Mouse (Mus musculus): ENCODE measurements around the gene Prkca. TPM values are rescaled to one million over a fixed set of nuclear protein-coding genes. Genes with fewer than 3 reads are reported as not detected.

Gene Prkca
- polyA plus RNA-seq, 1 experiment from 2014 or later, result 3.4 TPM

- peaks cover 27% of the 10 kb centered on the region for H3K4me1 ChIP-seq
- H3K4me3 ChIP-seq, result no peak overlapping the region
- H3K36me3 ChIP-seq (replicated peaks), result no peaks in the 10 kb centered on the region
- no peak for DNase-seq (ENCODE audit: low spot score)
- 83% methylated on average over 7 of the region's 7 CpGs for WGBS
- H3K9me3 ChIP-seq, result no peaks in the 10 kb centered on the region
- H3K27me3 ChIP-seq (replicated peaks; ENCODE audit: low read depth, poor library complexity, severe bottlenecking), result no peaks in the 10 kb centered on the region
- peak overlapping the region; percentile 48 for H3K27ac ChIP-seq (replicated peaks)
Observed at GRCm38 (mm10) chr11:108216064-108216463, 127.7 kb downstream of the Prkca start.

- Histone ChIP-seq H3K27ac (replicated peaks) (peak overlapping the region; percentile 48; the same call in 1 of the 2 replicates), H3K4me1 (peaks cover 33% of the 10 kb centered on the region), H3K9me3 (no peaks in the 10 kb centered on the region), H3K36me3 (replicated peaks) (no peaks in the 10 kb centered on the region), H3K4me3 (no peak overlapping the region), H3K27me3 (replicated peaks; ENCODE audit: low read depth, poor library complexity, severe bottlenecking) (no peaks in the 10 kb centered on the region)
- 48% methylated on average over 8 of the region's 8 CpGs for WGBS
- DNase-seq (ENCODE audit: low spot score), result peak; percentile 58
Observed at GRCm38 (mm10) chr11:108215466-108215865, 128.3 kb downstream of the Prkca start.

GRCm38 (mm10) chr11:108214521-108215223 lies 129.1 kb downstream of the Prkca start:
- 84% methylated on average over 11 of the region's 11 CpGs for WGBS
- Histone ChIP-seq H3K9me3 (no peaks in the 10 kb centered on the region), H3K4me3 (no peak overlapping the region), H3K27me3 (replicated peaks; ENCODE audit: low read depth, poor library complexity, severe bottlenecking) (no peaks in the 10 kb centered on the region), H3K36me3 (replicated peaks) (no peaks in the 10 kb centered on the region), H3K4me1 (peaks cover 36% of the 10 kb centered on the region), H3K27ac (replicated peaks) (no peak overlapping the region)
- DNase-seq (ENCODE audit: low spot score), result no peak

- Histone ChIP-seq H3K4me1 (peaks cover 36% of the 10 kb centered on the region), H3K4me3 (no peak overlapping the region), H3K27me3 (replicated peaks; ENCODE audit: low read depth, poor library complexity, severe bottlenecking) (no peaks in the 10 kb centered on the region), H3K36me3 (replicated peaks) (no peaks in the 10 kb centered on the region), H3K9me3 (no peaks in the 10 kb centered on the region), H3K27ac (replicated peaks) (no peak overlapping the region)
- WGBS, result 94% methylated on average over 10 of the region's 10 CpGs
- no peak for DNase-seq (ENCODE audit: low spot score)
Observed at GRCm38 (mm10) chr11:108213783-108214182, 129.9 kb downstream of the Prkca start.

- no peak for DNase-seq (ENCODE audit: low spot score)
- WGBS, result 91% methylated on average over 5 of the region's 5 CpGs
- H3K27me3 ChIP-seq (replicated peaks; ENCODE audit: low read depth, poor library complexity, severe bottlenecking), result no peaks in the 10 kb centered on the region
- no peaks in the 10 kb centered on the region for H3K36me3 ChIP-seq (replicated peaks)
- peaks cover 36% of the 10 kb centered on the region for H3K4me1 ChIP-seq
- H3K27ac ChIP-seq (replicated peaks), result no peak overlapping the region
- H3K4me3 ChIP-seq, result no peak overlapping the region
- no peaks in the 10 kb centered on the region for H3K9me3 ChIP-seq
Observed at GRCm38 (mm10) chr11:108212638-108213037, 131.1 kb downstream of the Prkca start.

- no peak overlapping the region for H3K4me3 ChIP-seq
- DNase-seq (ENCODE audit: low spot score), result no peak
- 87% methylated on average over 6 of the region's 6 CpGs for WGBS
Observed at GRCm38 (mm10) chr11:108212030-108212429, 131.7 kb downstream of the Prkca start.

GRCm38 (mm10) chr11:108210749-108211148 lies 133.0 kb downstream of the Prkca start:
- Histone ChIP-seq H3K9me3 (no peaks in the 10 kb centered on the region), H3K4me1 (peaks cover 30% of the 10 kb centered on the region), H3K4me3 (no peak overlapping the region), H3K27ac (replicated peaks) (no peak overlapping the region), H3K27me3 (replicated peaks; ENCODE audit: low read depth, poor library complexity, severe bottlenecking) (no peaks in the 10 kb centered on the region), H3K36me3 (replicated peaks) (no peaks in the 10 kb centered on the region)
- WGBS, result 62% methylated on average over 7 of the region's 7 CpGs
- DNase-seq (ENCODE audit: low spot score), result no peak

More at GRCm38 (mm10) chr11:108212030-108212429, 131.7 kb downstream of the Prkca start:
- Histone ChIP-seq H3K36me3 (replicated peaks) (no peaks in the 10 kb centered on the region), H3K4me1 (peaks cover 36% of the 10 kb centered on the region), H3K9me3 (no peaks in the 10 kb centered on the region), H3K27me3 (replicated peaks; ENCODE audit: low read depth, poor library complexity, severe bottlenecking) (no peaks in the 10 kb centered on the region), H3K27ac (replicated peaks) (no peak overlapping the region)

GRCm38 (mm10) chr11:108206602-108207001 lies 137.1 kb downstream of the Prkca start:
- Histone ChIP-seq H3K9me3 (no peaks in the 10 kb centered on the region), H3K27me3 (replicated peaks; ENCODE audit: low read depth, poor library complexity, severe bottlenecking) (no peaks in the 10 kb centered on the region), H3K36me3 (replicated peaks) (no peaks in the 10 kb centered on the region), H3K4me3 (no peak overlapping the region), H3K4me1 (peaks cover 20% of the 10 kb centered on the region), H3K27ac (replicated peaks) (no peak overlapping the region)
- DNase-seq (ENCODE audit: low spot score), result no peak
- 94% methylated on average over 2 of the region's 2 CpGs for WGBS

GRCm38 (mm10) chr11:108204895-108205248 lies 138.9 kb downstream of the Prkca start:
- Histone ChIP-seq H3K27me3 (replicated peaks; ENCODE audit: low read depth, poor library complexity, severe bottlenecking) (no peaks in the 10 kb centered on the region), H3K4me3 (no peak overlapping the region), H3K36me3 (replicated peaks) (no peaks in the 10 kb centered on the region), H3K4me1 (peaks cover 6% of the 10 kb centered on the region), H3K27ac (replicated peaks) (no peak overlapping the region), H3K9me3 (no peaks in the 10 kb centered on the region)
- no peak for DNase-seq (ENCODE audit: low spot score)
- 54% methylated on average over 5 of the region's 5 CpGs for WGBS

GRCm38 (mm10) chr11:108204202-108204894 lies 139.4 kb downstream of the Prkca start:
- no peaks in the 10 kb centered on the region for H3K9me3 ChIP-seq
- peaks cover 6% of the 10 kb centered on the region for H3K4me1 ChIP-seq
- no peak overlapping the region for H3K27ac ChIP-seq (replicated peaks)
- no peak for DNase-seq (ENCODE audit: low spot score)
- H3K4me3 ChIP-seq, result no peak overlapping the region
- 61% methylated on average over 7 of the region's 7 CpGs for WGBS
- H3K27me3 ChIP-seq (replicated peaks; ENCODE audit: low read depth, poor library complexity, severe bottlenecking), result no peaks in the 10 kb centered on the region
- no peaks in the 10 kb centered on the region for H3K36me3 ChIP-seq (replicated peaks)

- WGBS, result 93% methylated on average over 7 of the region's 7 CpGs
- H3K4me1 ChIP-seq, result peaks cover 6% of the 10 kb centered on the region
- no peaks in the 10 kb centered on the region for H3K9me3 ChIP-seq
- H3K27ac ChIP-seq (replicated peaks), result no peak overlapping the region
- no peaks in the 10 kb centered on the region for H3K36me3 ChIP-seq (replicated peaks)
- H3K4me3 ChIP-seq, result no peak overlapping the region
- no peaks in the 10 kb centered on the region for H3K27me3 ChIP-seq (replicated peaks; ENCODE audit: low read depth, poor library complexity, severe bottlenecking)
- no peak for DNase-seq (ENCODE audit: low spot score)
Observed at GRCm38 (mm10) chr11:108202835-108203234, 140.9 kb downstream of the Prkca start.

GRCm38 (mm10) chr11:108200679-108201586 lies 142.8 kb downstream of the Prkca start:
- no peaks in the 10 kb centered on the region for H3K9me3 ChIP-seq
- DNase-seq (ENCODE audit: low spot score), result no peak
- no peak overlapping the region for H3K27ac ChIP-seq (replicated peaks)
- WGBS, result 88% methylated on average over 15 of the region's 15 CpGs
- no peak overlapping the region for H3K4me3 ChIP-seq
- H3K27me3 ChIP-seq (replicated peaks; ENCODE audit: low read depth, poor library complexity, severe bottlenecking), result no peaks in the 10 kb centered on the region
- no peaks in the 10 kb centered on the region for H3K36me3 ChIP-seq (replicated peaks)
- peaks cover 12% of the 10 kb centered on the region for H3K4me1 ChIP-seq
